Mouse (Mus musculus): ENCODE data around the gene Plekha7. TPM values are rescaled to one million over a fixed set of nuclear protein-coding genes. Genes with fewer than 3 reads are reported as not detected.

Gene Plekha7
- total and polyA plus RNA-seq, 2 experiments from 2014 or later: 5.4 to 17.0 TPM

DNA sequence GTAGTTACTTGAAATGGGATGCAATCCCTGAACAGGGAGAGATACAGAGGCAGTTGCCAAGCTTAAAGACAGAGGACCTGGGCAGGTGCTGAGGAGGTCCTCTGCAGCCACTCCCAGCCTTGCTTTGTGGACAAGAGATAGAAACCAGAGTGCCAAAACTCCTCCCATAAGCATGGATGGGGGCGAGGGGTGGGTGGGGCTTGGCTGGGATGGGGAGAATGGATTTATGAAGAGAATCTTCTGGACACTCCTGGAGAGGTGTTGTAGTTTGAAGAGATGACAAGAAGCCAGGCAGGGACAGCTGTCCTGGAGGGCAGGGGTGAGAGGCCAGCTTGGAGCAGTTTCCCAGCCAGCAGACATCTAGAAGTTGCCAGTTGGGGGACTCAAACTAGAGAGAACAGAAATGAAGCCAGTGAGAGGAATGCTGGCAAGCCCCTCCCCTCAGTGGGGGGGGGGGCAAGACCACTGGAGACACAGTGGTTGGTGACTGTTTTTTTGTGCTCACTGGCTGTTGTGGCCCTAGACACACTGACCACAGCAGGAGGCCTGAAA is 188.8 kb downstream of the Plekha7 start:
- Histone ChIP-seq H3K4me3 (ENCODE audit: low read depth, low read length) (no peak overlapping the region), H3K36me3 (ENCODE audit: insufficient read depth) (no peaks in the 10 kb centered on the region), H3K9ac (no peak overlapping the region), H3K27ac (ENCODE audit: low read depth, low read length) (no peak overlapping the region), H3K4me1 (ENCODE audit: insufficient read depth) (peaks cover 10% of the 10 kb centered on the region; the same call in 1 of the 2 replicates), H3K9me3 (ENCODE audit: low read length) (no peaks in the 10 kb centered on the region), H3K4me2 (ENCODE audit: low read depth) (no peak overlapping the region), H3K27me3 (ENCODE audit: insufficient read depth, low read length) (no peaks in the 10 kb centered on the region)
- DNase-seq: no peak
- ATAC-seq: no peak
- TF ChIP-seq CTCF (IDR thresholded peaks at IDR 0.05; ENCODE audit: low read depth): no peak
- WGBS: 83% methylated on average over 1 of the region's 1 CpGs

DNA sequence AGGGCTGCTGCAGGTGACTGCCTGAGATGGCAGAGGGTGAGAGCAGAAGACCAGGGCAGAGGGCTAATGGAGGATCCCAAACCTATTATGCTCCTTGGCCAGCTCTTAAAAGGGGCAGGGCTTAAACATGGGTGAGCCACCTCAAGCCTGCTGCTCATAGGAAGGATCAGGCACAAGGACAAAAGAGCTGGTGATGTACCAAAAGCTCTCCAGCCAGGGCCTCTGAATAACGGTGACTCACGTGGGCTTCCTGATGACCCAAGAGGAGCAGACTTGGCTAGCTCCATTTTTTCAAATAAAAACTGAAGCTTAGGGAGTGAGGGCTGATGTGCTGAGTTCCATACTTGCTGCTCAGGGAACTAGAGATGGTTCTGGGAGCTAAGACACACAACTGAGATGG is 192.2 kb downstream of the Plekha7 start:
- ATAC-seq (no peak), DNase-seq (no peak)
- H3K4me2 ChIP-seq (ENCODE audit: low read depth): no peak overlapping the region
- H3K4me1 ChIP-seq (ENCODE audit: insufficient read depth): no peaks in the 10 kb centered on the region
- no peaks in the 10 kb centered on the region for H3K36me3 ChIP-seq (ENCODE audit: insufficient read depth)
- H3K9me3 ChIP-seq (ENCODE audit: low read length): no peaks in the 10 kb centered on the region
- no peak overlapping the region for H3K4me3 ChIP-seq (ENCODE audit: low read depth, low read length)
- WGBS: 49% methylated on average over 2 of the region's 2 CpGs
- TF ChIP-seq CTCF (IDR thresholded peaks at IDR 0.05; ENCODE audit: low read depth): no peak
- H3K27me3 ChIP-seq (ENCODE audit: insufficient read depth, low read length): no peaks in the 10 kb centered on the region
- H3K9ac ChIP-seq: no peak overlapping the region
- no peak overlapping the region for H3K27ac ChIP-seq (ENCODE audit: low read depth, low read length)

- H3K9me3 ChIP-seq (ENCODE audit: low read length): no peaks in the 10 kb centered on the region
- H3K4me2 ChIP-seq (ENCODE audit: low read depth): no peak overlapping the region
- H3K4me3 ChIP-seq (ENCODE audit: low read depth, low read length): no peak overlapping the region
- H3K4me1 ChIP-seq (ENCODE audit: insufficient read depth): no peaks in the 10 kb centered on the region
- H3K27me3 ChIP-seq (ENCODE audit: insufficient read depth, low read length): no peaks in the 10 kb centered on the region
- ATAC-seq (no peak), DNase-seq (no peak)
- H3K27ac ChIP-seq (ENCODE audit: low read depth, low read length): no peak overlapping the region
- no peak overlapping the region for H3K9ac ChIP-seq
- no peaks in the 10 kb centered on the region for H3K36me3 ChIP-seq (ENCODE audit: insufficient read depth)
- TF ChIP-seq CTCF (IDR thresholded peaks at IDR 0.05; ENCODE audit: low read depth): no peak
- 76% methylated on average over 12 of the region's 12 CpGs for WGBS
Observed at GRCm38 (mm10) chr7:116115216-116115930, 192.8 kb downstream of the Plekha7 start.

DNA sequence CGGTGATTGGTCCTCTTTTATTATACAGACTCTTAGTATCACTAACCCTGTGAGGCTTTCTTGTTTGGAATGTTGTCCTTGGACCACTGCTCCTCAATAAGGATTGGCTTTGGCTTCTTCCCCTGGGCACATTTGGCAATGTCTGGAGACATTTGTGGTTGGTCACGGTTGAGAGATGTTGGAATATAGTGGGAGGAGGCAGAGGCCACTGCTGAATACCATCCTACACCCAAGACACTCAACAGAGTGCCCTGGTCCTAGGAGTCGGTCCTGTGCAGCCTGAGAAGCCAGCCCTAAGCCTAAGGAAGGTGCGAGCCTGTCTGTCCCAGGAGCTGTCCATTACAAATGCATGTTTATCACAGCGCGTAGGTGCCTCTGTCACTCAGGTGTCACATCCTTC is 196.6 kb downstream of the Plekha7 start:
- H3K27me3 ChIP-seq (ENCODE audit: insufficient read depth, low read length): no peaks in the 10 kb centered on the region
- H3K27ac ChIP-seq (ENCODE audit: low read depth, low read length): no peak overlapping the region
- H3K4me2 ChIP-seq (ENCODE audit: low read depth): no peak overlapping the region
- H3K36me3 ChIP-seq (ENCODE audit: insufficient read depth): peaks cover 1% of the 10 kb centered on the region; the same call in 1 of the 2 replicates
- TF ChIP-seq CTCF (IDR thresholded peaks at IDR 0.05; ENCODE audit: low read depth): no peak
- H3K9ac ChIP-seq: no peak overlapping the region
- no peaks in the 10 kb centered on the region for H3K9me3 ChIP-seq (ENCODE audit: low read length)
- H3K4me1 ChIP-seq (ENCODE audit: insufficient read depth): no peaks in the 10 kb centered on the region
- DNase-seq: no peak
- 89% methylated on average over 6 of the region's 6 CpGs for WGBS
- no peak for ATAC-seq
- no peak overlapping the region for H3K4me3 ChIP-seq (ENCODE audit: low read depth, low read length)

DNA sequence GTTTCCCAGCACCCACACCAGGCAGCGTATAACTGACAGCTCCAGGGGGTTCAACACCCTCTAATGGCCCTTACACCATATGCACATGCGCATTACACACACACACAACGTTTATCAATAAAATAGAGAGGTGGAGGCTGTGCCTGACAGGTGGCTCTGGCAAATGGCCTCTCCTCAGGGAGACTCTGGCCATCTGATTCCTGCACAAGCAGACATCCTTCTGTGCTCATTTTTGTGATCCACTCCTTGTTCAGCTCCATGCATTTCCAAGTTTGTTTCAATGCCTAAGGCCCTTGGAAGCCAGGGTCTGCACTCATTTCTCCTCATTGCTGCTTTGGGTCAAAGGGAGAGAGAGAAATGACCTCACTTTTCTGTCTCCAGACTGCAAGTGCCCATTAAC is 197.5 kb downstream of the Plekha7 start:
- ATAC-seq (no peak), DNase-seq (no peak)
- WGBS: 83% methylated on average over 3 of the region's 3 CpGs
- H3K9ac ChIP-seq: no peak overlapping the region
- no peaks in the 10 kb centered on the region for H3K27me3 ChIP-seq (ENCODE audit: insufficient read depth, low read length)
- H3K36me3 ChIP-seq (ENCODE audit: insufficient read depth): peaks cover 8% of the 10 kb centered on the region; the same call in 1 of the 2 replicates
- no peak overlapping the region for H3K27ac ChIP-seq (ENCODE audit: low read depth, low read length)
- no peak for TF ChIP-seq CTCF (IDR thresholded peaks at IDR 0.05; ENCODE audit: low read depth)
- no peaks in the 10 kb centered on the region for H3K4me1 ChIP-seq (ENCODE audit: insufficient read depth)
- H3K4me3 ChIP-seq (ENCODE audit: low read depth, low read length): no peak overlapping the region
- no peak overlapping the region for H3K4me2 ChIP-seq (ENCODE audit: low read depth)
- no peaks in the 10 kb centered on the region for H3K9me3 ChIP-seq (ENCODE audit: low read length)

- H3K4me2 ChIP-seq (ENCODE audit: low read depth): no peak overlapping the region
- no peaks in the 10 kb centered on the region for H3K9me3 ChIP-seq (ENCODE audit: low read length)
- WGBS: over 99% methylated on average over 9 of the region's 9 CpGs
- H3K4me1 ChIP-seq (ENCODE audit: insufficient read depth): no peaks in the 10 kb centered on the region
- peaks cover 39% of the 10 kb centered on the region for H3K36me3 ChIP-seq (ENCODE audit: insufficient read depth)
- H3K27me3 ChIP-seq (ENCODE audit: insufficient read depth, low read length): no peaks in the 10 kb centered on the region
- TF ChIP-seq CTCF (IDR thresholded peaks at IDR 0.05; ENCODE audit: low read depth): no peak
- H3K9ac ChIP-seq: no peak overlapping the region
- H3K27ac ChIP-seq (ENCODE audit: low read depth, low read length): no peak overlapping the region
- no peak for DNase-seq
- ATAC-seq: no peak
- H3K4me3 ChIP-seq (ENCODE audit: low read depth, low read length): no peak overlapping the region
Observed at GRCm38 (mm10) chr7:116103091-116103490, 205.1 kb downstream of the Plekha7 start.

- no peak for ATAC-seq
- no peak overlapping the region for H3K4me2 ChIP-seq (ENCODE audit: low read depth)
- no peak for TF ChIP-seq CTCF (IDR thresholded peaks at IDR 0.05; ENCODE audit: low read depth)
Observed at GRCm38 (mm10) chr7:116099952-116100528, 208.1 kb downstream of the Plekha7 start.

More at GRCm38 (mm10) chr7:116099952-116100528, 208.1 kb downstream of the Plekha7 start:
- 90% methylated on average over 7 of the region's 7 CpGs for WGBS
- Histone ChIP-seq H3K27ac (ENCODE audit: low read depth, low read length) (no peak overlapping the region), H3K9ac (no peak overlapping the region), H3K27me3 (ENCODE audit: insufficient read depth, low read length) (no peaks in the 10 kb centered on the region), H3K9me3 (ENCODE audit: low read length) (no peaks in the 10 kb centered on the region), H3K4me1 (ENCODE audit: insufficient read depth) (peaks cover 7% of the 10 kb centered on the region), H3K36me3 (ENCODE audit: insufficient read depth) (peaks cover 25% of the 10 kb centered on the region), H3K4me3 (ENCODE audit: low read depth, low read length) (no peak overlapping the region)
- DNase-seq: no peak
